Mouse (Mus musculus): ENCODE measurements at regions not wholly inside any gene's neighbourhood (a gene's known extent, or its start where the extent isn't known, plus 50 kb on each side); places are given as distances from the start of the nearest gene placed in this dataset.
A peak's percentile ranks its signal among the peaks of the same experiment; 100 is the strongest.

GRCm38 (mm10) chr3:52861538-52861937 is 155.5 kb downstream of the Cog6 start:
- DNase-seq (ENCODE audit: extremely low spot score, low read depth, low spot score) = no peak

DNA sequence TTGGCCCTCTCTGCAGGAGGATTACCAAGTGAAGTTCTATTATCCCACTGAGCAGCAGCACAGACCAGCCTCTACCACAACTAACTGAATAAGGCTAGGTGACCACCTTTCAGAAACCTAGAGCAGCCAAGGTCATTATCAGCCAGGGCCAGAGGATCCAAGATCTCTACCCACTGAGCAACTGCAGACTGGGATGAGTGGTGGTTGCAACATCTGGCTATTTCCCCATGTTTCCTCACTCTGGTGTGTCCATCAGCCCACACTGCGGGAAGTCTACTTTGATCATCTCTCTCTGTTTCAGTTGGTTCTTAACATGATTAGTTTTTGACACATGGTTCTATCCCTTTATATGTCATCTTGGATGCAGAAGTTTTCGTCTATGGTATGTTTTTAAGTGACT is 157.2 kb downstream of the Cog6 start:
- DNase-seq (ENCODE audit: extremely low spot score, low read depth, low spot score) = no peak

DNA sequence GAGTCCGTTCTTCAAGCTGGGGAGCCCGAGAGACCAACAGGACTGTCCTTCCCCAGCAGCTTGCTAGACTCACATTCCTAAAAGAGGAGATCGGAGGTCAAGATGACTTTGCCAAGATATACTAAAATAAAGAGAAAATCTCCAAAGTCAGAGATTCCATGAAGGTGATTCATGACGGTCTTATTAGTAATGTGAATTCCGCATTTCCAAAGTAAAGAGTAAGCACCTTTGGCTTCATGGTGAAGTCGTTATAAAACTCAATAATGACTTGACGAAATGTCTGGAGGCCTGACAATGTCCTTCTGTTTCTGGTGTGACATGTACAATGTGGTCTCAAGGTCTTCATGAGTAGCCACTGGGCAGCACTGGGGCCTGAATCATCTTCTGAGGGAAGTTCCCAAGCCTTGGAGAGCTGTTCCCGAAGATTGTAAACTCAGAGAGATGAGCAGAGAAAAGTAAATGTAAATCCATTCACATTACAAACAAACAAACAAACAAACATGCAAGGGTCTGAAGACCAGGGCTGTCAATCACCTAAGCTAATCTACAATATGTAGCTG is 157.7 kb downstream of the Cog6 start:
- DNase-seq (ENCODE audit: extremely low spot score, low read depth, low spot score) = no peak

- no peak for DNase-seq (ENCODE audit: extremely low spot score, low read depth, low spot score)
Observed at GRCm38 (mm10) chr3:52858259-52858658, 158.8 kb downstream of the Cog6 start.

DNA sequence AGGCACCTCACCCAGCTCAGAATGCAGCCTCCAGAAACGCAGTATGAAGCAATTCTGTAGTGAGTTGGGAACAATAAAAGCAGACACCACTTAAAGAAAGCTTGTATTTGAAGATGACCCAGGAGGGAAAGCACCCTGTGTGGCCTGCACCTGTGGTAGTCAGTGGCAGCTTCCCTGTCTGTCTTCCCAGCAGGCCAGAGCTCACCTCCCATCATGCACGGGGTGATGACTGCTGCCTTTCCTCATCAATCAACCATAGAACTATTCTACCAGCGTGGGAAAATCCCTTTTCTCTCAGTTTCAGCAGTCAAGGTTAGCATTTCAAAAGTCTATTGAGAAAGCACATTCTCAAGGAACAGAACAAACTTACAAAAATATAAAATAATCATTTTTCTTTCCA is 160.0 kb downstream of the Cog6 start:
- DNase-seq (ENCODE audit: extremely low spot score, low read depth, low spot score) = no peak

DNA sequence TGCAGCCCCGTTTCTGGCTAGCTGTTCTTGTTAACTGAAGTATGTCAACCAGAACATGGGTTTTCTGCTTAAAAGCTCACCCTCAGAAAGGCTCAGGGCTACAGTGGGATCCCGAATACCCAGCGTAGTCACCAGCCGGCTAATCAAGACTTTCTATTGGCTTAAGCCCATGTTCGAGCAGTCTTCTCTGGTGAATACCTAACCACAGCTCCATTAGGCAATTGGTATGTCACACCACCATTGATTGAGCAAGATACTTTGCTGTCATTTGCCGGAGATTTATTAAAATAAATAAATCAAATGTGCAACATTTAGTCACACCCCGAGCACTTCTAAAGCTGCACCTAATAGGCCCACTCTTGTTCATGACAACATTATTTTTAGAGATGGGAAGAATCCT is 162.5 kb downstream of the Cog6 start:
- DNase-seq (ENCODE audit: extremely low spot score, low read depth, low spot score) = no peak

DNA sequence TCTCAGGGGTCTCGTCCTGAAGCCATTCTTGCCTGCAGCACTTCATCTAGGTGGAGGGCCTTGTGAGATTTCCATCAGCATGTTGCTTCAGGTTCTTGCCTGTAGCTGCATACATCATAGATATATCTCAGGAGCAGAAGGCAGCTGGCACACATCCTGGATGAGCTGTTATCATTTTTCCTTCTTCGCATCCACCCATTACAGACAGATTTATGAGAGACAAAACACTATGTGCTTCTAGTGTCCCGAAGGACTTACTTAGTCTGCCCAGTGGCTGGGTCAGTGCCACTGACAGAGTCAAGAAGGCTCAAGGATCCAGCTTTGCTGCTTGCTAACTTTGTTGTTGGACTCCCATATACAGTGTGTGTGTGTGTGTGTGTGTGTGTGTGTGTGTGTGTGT is 163.9 kb downstream of the Cog6 start:
- DNase-seq (ENCODE audit: extremely low spot score, low read depth, low spot score) = no peak

DNA sequence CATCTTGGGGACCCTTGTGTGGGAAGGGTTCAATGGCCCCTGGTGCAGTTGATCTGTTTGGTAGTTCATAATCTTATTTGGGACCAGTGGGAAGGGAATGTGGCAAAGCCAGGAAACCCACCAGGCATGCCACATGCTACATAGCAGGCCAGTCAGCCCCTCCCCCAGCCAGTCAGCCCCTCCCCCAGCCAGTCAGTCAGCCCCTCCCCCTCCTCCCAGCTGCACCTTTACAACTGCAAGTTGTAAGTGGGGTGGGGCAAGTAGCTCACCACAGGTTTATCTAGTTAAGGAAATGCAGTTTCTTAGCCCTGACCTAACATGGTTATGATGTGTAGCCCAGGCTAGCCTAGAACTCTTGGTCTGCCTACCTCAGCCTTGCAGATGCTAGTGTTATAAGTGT is 171.9 kb downstream of the Cog6 start:
- DNase-seq (ENCODE audit: extremely low spot score, low read depth, low spot score) = no peak

DNA sequence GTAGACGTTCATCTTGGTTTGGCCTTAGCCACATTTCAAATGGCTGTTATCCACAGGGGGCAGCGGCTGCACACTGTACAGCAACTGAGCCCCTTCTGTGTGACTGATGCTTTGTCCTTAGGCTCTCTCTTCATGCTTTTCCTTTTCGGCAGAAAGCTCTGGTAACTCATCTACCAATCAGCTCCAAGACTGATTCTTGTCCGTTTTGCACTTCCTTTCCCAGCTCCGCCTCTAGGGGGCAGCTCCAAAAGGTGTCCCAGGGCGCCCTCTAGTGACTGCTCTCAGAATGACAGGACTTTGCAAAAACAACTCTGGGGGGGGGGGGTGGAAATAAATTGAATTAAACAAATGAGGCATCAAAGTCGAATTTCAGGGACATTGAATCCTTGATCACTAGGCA is 173.0 kb downstream of the Cog6 start:
- DNase-seq (ENCODE audit: extremely low spot score, low read depth, low spot score) = peak; percentile 60

GRCm38 (mm10) chr3:52842866-52843425 is 174.1 kb downstream of the Cog6 start:
- DNase-seq (ENCODE audit: extremely low spot score, low read depth, low spot score) = no peak

DNA sequence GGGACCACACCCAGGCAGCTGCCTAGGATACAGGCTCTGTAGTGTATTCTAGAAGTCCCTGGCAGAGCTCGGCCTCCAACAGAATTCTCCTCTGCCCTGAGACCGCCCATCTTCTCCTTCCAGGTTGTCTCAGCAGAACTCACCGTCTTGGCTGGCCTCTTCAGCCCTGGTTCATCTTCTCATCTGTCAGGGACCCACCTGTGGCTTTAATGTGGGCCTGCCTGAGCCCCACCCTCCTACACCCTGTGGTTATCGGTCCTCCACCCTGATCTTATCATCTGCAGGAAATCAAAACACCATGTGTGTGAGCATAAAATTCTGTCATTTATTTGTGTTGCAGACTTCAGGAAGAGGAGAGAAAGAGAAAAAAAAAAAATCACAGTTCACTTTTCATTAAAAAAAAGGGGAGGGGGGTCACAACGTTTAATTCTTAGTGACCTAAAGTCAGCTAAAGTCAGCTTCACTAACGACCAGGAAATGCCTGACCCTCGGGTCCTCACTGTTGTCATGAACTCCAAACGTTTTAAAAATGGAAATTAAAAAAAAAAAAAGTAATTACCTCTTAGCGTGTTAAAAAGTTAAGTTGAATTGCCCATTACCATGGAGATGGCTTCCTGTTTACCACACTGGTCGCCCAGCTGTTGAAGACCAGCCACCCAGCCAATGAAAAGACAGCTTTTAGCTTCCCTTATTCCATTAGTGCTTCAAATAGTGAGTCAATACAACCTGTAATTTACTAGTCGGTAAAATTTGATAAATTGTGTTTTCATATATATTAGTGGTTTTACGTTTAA is 176.7 kb downstream of the Cog6 start:
- DNase-seq (ENCODE audit: extremely low spot score, low read depth, low spot score) = peak; percentile 18

DNA sequence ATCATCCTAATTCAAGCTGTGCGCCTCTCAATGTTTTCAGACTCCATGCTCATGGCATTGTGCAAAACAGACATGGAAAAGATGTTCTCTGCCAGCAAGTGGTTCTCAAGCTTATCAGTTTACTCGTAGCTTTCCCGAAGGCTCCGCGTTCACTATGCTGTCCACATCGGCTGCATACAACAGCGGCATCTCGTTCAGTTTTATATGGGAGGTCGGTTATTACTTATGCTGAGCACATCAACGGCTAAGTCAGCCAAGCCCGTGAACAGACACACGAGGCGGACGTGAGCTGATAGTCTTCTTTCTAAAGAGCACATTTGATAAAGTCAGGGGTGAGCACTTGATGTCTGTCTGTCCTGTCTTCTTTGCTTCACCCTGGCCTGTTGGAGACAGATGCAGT is 179.0 kb downstream of the Cog6 start:
- DNase-seq (ENCODE audit: extremely low spot score, low read depth, low spot score) = no peak

- no peak for DNase-seq (ENCODE audit: extremely low spot score, low read depth, low spot score)
Observed at GRCm38 (mm10) chr3:52837527-52837926, 179.5 kb downstream of the Cog6 start.

DNA sequence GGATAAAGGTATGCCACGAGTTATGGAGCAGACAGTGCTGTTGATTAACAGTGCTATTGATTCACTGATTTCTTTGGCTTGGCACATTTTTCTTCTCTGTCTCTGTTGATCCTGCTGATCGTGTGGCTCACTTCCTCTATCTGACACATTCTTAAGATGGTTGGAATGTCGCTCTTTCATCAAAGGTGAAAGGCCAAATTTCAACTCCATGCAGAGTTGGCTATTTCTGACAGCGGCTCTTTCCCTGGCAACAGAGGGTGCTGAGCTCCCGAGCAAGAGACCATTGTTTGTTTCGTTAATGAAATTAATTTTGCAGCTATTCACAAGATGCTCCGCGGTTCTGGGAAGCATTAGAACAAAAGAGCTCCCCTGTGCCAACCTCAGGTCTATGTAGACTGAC is 180.3 kb downstream of the Cog6 start:
- no peak for DNase-seq (ENCODE audit: extremely low spot score, low read depth, low spot score)

DNA sequence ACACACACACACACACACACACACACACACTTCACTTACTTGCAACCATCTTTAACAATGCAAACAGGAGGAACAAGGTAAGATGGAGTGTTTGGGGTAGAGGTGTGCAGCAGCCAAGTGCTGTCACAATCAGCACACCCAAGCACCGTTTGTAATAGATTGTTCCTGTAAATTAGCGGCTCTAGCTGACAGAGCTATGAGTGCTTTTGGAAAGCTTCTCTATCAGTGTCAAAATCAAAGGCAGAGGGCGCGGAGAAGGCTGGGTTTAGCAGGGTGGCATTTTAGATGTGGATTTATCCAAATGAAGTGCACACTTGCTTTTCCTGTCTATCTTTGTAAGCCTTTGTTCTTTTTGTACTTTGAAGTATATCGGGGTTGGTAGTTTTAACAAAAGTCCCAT is 184.6 kb downstream of the Cog6 start:
- DNase-seq (ENCODE audit: extremely low spot score, low read depth, low spot score) = no peak

- no peak for DNase-seq (ENCODE audit: extremely low spot score, low read depth, low spot score)
Observed at GRCm38 (mm10) chr3:52831986-52832385, 185.1 kb downstream of the Cog6 start.

DNA sequence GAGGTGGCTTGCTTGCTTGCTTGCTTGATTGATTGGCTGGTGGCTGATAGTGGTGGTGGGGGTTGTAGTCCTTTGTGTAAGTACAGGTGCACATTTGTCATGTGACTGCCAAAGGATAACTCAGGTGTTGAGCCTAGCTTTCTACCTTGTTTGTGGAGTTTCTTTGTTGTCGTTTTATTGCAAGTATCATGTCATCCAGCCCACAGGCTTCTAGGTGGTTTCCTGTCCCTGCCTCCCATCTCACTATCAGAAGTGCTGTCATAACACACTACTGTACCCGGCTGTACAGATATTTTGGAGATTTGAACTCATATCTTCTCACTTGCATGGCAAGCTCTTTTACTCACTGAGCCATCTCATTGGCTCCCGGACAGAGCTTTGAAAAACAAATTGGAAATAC is 186.9 kb downstream of the Cog6 start:
- DNase-seq (ENCODE audit: extremely low spot score, low read depth, low spot score) = no peak

GRCm38 (mm10) chr3:52829069-52829468 is 188.0 kb downstream of the Cog6 start:
- no peak for DNase-seq (ENCODE audit: extremely low spot score, low read depth, low spot score)

GRCm38 (mm10) chr3:52828473-52828872 is 188.6 kb downstream of the Cog6 start:
- DNase-seq (ENCODE audit: extremely low spot score, low read depth, low spot score) = no peak

DNA sequence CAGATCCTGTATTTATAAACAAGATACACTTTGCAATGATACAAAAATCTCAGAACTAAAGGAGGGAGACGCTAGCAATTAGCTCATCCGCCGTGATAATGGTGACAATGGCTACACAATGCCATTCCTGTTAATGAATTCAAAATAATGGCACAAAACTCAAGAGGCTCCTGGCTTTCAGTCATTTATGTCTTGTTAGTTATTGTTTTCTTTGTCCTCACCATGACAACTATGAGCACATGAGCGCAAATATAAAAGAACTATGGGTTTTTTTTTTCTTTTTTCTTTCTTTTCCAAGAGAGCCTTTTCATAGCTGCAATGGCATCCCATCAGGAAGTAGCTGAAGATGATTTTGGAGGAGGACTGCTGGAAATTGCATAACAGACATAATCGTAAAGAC is 194.2 kb downstream of the Cog6 start:
- DNase-seq (ENCODE audit: extremely low spot score, low read depth, low spot score) = no peak

DNA sequence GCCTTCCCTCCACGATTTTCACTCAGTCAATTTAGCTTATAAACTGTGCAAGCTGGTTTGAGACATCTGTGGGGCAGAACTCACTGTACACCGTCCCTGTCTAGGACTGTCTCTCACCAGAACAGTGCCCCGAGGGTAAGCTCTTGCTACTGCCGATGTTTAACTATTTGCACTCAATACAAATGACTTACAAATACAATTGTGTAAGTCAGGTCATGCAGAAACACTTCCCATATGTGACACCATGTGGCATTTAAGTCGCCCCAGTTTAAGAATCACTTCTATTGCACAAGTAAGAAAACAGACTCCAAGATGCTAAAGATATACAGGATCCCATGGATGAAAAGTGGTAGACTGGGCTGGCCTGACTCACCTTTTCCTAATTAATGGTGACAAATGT is 195.6 kb downstream of the Cog6 start:
- DNase-seq (ENCODE audit: extremely low spot score, low read depth, low spot score) = no peak

GRCm38 (mm10) chr3:52818401-52818800 is 198.6 kb downstream of the Cog6 start:
- no peak for DNase-seq (ENCODE audit: extremely low spot score, low read depth, low spot score)

DNA sequence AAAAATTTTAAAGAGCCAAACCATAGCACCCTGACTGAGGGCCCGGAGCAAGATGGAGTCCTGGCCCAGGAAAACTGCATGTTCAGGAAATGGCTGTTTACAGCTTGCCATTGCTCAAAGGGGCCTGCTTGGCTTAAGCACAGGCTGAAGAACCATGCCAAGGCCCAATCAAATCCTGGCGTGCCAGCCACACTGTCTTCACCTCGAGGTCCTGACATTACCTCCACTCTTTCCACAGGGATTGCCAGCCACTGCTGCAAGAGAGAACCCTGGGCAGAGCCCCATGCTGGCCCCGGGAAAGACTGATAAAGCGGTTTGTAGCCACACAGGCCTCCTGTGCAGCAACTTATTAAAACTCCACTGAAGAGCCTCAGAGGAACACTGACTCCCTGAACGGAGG is 199.6 kb downstream of the Cog6 start:
- no peak for DNase-seq (ENCODE audit: extremely low spot score, low read depth, low spot score)

Measured in hindlimb bud, embryonic 11.5 days (tissue).